Comparison of ENCODE assay signal across 8 mouse cellular contexts in the genomic region with DNA sequence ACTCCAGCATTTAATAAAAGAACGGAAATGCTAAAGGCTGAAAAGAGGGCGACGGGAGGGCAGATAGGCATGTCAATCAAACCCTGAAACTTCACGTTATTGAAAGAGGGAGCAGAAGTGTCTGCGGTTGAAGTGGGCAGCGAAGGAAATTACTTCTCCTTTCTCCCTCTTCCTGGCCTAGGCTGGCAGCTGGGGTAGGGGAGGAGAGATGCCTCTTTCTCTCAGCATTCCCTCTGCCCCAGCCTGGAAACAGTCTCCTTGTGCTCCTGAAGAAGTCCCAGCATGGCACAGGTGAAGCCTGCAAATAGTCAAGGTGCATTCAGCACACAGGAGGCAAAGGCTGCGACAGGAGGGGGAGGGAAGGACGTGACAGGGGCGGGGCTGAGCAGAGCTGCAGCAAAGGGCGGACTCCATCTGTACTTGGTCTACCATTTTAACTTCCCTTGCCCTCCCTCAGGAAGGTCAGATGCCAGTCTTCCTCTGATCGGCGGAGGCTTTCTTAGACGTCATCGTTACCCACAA.
A peak's percentile ranks its signal among the peaks of the same experiment; 100 is the strongest.
DNase-seq lines count a peak whose midpoint lies in the region; ATAC-seq and TF ChIP-seq lines count a peak whose summit lies in the region.

No protein-coding gene starts in this region.

- peak overlapping the region; percentile 16; the same call in 1 of the 2 replicates for H3K4me2 ChIP-seq in lung, embryonic 14.5 days

- H3K27me3 ChIP-seq in lung, embryonic 14.5 days (ENCODE audit: insufficient read depth, low read length), result no peaks in the 10 kb centered on the region

- no peak overlapping the region for H3K4me3 ChIP-seq in lung, embryonic 14.5 days (ENCODE audit: low read depth, low read length)

- no peak overlapping the region for H3K27ac ChIP-seq in lung, embryonic 14.5 days (ENCODE audit: low read depth)

- no peak overlapping the region for H3K9ac ChIP-seq in lung, embryonic 14.5 days

- TF ChIP-seq CTCF in lung, embryonic 14.5 days (IDR thresholded peaks at IDR 0.05; ENCODE audit: low read depth), result no peak

- no peaks in the 10 kb centered on the region for H3K4me1 ChIP-seq in lung, embryonic 14.5 days (ENCODE audit: insufficient read depth)

- H3K9me3 ChIP-seq in lung, embryonic 14.5 days (ENCODE audit: low read depth, low read length), result no peaks in the 10 kb centered on the region

- ATAC-seq in lung, embryonic 14.5 days (ENCODE audit: insufficient read depth), result no peak
- ATAC-seq in granulocyte monocyte progenitor cell, adult 5-6 weeks (replicated peaks; ENCODE audit: poor library complexity, severe bottlenecking), result peak; percentile 98
- ATAC-seq in megakaryocyte-erythroid progenitor cell, adult 5-6 weeks (replicated peaks; ENCODE audit: low FRiP score, low TSS enrichment, poor library complexity, severe bottlenecking), result peak; percentile 94

- DNase-seq in lung, embryonic 14.5 days, result no peak
- DNase-seq in lung, postnatal 14 days, result no peak
- peak; percentile 53 for DNase-seq in thymus, postnatal 4 days
- no peak for DNase-seq in layer of hippocampus, adult 18-20 months (ENCODE audit: low spot score in 2 of 2)
- DNase-seq in right cerebral cortex, postnatal 10 days (ENCODE audit: low spot score in 2 of 2), result no peak
- no peak for DNase-seq in left cerebral cortex, adult 11 months (ENCODE audit: low spot score)

- 44% methylated on average over 14 of the region's 14 CpGs for whole genome bisulfite sequencing in lung, embryonic 14.5 days

- no peaks in the 10 kb centered on the region for H3K36me3 ChIP-seq in lung, embryonic 14.5 days (ENCODE audit: insufficient read depth)
